Mouse (Mus musculus): ENCODE results near the gene Mad2l2. TPM values are rescaled to one million over a fixed set of nuclear protein-coding genes. Genes with fewer than 3 reads are reported as not detected.

Mad2l2 gene
- 8.2 and 9.5 TPM in 2 replicates for polyA plus RNA-seq (2012; rRNA removed)

DNA sequence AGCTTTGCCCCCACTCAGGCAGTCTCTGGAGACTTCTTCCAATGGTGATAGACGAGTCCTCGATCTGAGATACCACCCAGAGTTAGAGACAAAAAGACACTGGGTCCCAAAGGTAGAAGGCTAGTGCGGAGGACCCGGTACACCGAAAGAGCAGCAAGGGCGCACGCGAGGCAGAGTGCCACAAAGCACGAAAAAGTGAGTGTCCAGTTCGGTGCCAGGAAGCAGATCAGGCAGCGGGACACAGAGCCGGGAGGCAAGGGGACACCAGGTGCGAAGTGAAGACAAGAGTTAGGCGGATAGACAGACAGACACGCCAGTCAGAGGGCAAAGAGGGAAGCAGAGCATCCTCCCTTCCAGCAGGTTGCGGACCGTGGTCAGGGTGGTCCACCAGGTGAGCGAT lies at the start of gene Mad2l2:
TSS of gene Mad2l2 (plus strand) at position 252 of the 400 bp plus-strand sequence.

DNA sequence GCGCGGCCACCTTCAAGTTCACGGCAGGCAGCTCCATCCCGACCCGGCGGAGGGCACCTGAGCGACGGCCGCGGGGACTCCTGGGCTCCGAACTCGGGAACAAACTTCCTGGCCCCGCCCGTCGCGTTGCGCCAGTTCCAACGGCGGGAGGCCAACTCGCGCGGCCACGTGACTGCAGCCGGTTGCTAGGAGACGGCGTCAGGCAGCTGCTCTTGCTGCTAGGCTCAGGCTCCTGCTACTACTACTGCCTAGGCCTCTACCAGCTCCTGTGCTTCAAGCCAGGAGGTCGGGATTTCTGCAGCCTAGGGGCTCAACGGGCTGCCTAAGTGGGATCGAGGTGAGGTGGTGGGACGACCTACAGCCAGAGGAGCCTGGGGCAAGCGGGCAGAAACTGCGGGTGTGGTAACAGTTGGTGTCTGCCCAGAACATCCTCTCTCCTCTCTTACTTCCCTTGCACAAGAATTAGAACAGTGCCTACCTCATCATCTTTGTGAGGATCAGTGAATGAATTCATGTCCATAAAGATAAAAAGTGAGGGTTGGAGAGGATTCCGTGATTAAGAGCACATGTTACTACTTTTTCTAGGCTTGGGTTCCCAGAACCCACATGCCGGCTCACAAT lies 42.2 kb upstream of the Mad2l2 start, which contains the start of gene Agtrap:
TSS of gene Agtrap (minus strand) at position 125 of the 621 bp plus-strand sequence.

DNA sequence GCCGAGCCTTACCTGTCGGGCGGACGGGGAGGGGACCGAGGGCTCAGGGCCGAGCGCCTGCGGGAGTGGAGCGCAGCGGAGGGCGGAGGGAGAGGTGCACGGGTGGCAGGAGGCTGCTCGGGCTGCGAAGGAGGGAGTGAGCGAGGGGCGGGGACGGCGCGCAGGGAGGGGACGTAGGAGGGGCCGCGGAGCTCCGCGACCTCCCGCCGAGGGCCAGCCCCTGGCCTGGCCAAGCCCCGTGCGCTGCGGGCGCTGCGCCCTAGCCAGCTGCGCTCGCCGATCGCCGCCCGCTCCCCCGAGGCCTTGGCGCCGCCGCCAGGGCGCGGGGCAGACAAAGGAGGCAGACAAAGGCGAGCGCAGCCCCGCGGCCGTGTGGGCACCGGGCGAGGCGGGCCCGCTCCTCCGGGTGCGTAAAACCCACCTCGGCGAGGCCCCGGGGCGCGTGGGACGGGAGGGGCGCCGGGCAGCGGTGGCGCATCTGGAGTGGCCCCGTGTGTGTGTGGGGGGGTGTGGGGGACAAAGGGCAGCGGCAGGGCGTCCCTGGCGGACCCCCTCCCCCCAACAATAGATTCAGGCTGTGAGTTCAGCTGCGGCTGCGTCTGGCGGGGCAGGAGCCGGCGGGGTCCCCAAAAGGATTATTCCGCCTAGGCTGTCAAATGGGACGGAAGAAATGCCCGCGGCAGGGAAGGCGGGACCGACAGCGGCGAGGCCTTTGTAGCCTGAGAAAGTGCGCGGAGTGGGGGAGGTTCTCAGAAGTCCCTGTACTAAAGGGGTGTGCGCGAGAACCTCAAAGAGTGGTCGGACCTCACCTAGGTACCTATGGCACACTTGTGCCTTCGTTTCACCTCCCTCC lies 603 bp downstream of the Mad2l2 start, which contains the start of gene Draxin:
TSS of gene Draxin (minus strand) at position 138 of the 853 bp plus-strand sequence.

DNA sequence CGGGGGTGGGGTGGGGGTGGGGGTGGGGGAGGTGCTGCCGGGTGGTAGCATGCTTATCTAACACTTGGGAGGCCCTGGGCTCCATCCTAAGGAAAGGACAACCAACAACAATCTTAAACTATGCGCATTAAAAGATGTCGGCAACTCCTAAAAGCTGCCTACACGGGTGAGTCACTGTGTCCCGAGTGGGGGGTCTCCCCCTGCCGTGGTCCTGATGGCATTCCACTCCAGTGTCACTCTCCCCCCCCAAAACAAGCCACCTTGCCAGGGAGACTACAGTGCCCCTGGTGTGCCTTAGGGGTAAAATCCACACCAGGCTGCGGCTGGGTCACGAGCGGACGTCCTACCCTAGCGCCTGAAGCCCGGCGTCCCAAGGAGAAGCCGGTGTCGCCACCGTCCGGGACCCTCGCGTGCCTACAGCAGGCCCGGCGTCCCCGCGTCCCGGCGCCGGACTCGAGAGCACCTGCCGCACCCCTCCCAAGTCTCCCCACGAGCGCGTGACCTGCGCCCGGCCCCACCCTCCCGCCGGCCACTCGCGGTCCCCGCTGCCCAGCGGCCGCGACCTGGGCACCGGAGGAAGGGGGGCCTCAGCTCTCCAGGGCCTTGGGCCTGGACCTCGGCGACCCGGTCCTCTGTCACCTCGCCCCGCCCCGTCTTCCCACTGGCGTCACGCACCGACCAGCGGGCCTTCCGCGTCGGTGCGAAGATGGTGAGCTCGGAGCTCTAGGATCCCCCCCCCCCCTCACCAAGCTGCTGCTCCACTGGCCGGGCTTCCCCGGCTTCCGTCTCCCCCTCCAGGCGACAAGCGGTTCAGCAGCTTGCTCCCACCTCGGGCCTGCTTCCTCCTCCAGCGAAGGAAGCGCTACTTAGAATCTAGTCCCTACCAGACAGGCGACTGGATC lies 21.3 kb downstream of the Mad2l2 start, which contains the start of gene Fbxo6:
TSS of gene Fbxo6 (minus strand) at position 874 of the 902 bp plus-strand sequence.

DNA sequence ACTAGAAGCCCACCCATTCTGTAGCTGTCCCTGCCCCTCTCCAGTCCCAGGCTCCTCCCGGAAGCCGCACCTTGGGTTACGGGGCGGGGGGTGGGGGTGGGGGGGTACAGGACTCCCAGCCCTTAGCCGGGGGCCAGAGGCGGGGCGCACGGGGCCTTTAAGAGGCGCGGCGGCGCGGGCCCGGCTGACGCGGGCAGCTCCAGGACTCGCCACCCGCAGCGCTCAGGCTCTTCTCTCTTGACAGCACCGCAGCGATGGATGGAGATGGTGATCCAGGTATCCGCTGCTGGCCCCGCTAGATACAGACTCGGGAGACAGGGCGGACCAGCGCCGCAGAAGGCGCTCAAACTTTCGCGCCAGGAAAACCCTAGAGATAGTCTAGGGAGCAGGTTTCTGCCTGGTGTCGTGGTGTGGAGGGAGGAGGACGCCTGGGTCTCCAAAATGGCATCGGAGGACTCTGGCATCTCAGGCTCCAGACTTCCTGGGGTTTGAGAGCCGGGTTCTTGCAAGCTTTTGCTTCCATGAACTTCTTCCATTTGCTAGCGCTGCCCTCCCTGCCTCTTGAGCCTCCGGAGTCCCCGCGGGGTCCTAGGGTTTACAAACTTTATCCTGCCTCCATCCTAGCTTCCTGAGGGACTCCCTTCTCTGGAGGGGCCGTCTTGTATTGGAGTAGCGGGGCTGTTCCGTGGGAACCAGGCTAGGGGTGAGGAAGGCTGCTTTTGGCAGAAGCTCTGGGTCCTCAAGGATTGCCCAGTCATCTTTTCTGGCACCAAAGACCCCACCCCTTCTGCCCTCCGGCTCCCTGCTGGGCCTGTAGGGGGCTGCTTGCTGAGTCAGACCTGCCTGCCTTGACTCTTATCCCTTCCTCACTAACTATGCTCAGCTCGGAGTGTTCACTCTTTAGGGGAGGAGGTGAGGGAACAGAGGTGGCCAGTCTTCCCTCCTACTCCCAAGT lies 30.5 kb downstream of the Mad2l2 start, which contains the start of the genes Fbxo44 and Fbxo2:
TSS of gene Fbxo44 (minus strand) at position 47 of the 955 bp plus-strand sequence.
TSS of gene Fbxo2 (plus strand) at position 186 of the 955 bp plus-strand sequence.

Other genes with a start within 250 kb of the Mad2l2 start
- gene Mfn2, start 225.7 kb upstream of the Mad2l2 start, polyA plus RNA-seq (2012; rRNA removed): 7.7 and 8.6 TPM in 2 replicates
- 13.3 and 15.0 TPM in 2 replicates for gene Plod1, start 193.6 kb upstream of the Mad2l2 start, polyA plus RNA-seq (2012; rRNA removed)
- gene 2510039O18Rik, start 189.5 kb upstream of the Mad2l2 start, polyA plus RNA-seq (2012; rRNA removed): 15.9 and 18.1 TPM in 2 replicates
- not detected in 2 replicates for gene Nppb, start 144.6 kb upstream of the Mad2l2 start, polyA plus RNA-seq (2012; rRNA removed)
- 0.03 TPM in 1 of 2 replicates, not detected in the other for gene Nppa, start 129.7 kb upstream of the Mad2l2 start, polyA plus RNA-seq (2012; rRNA removed)
- gene Clcn6, start 91.6 kb upstream of the Mad2l2 start, polyA plus RNA-seq (2012; rRNA removed): 2.5 and 2.7 TPM in 2 replicates
- gene Mthfr, start 91.3 kb upstream of the Mad2l2 start, polyA plus RNA-seq (2012; rRNA removed): 9.1 and 10.2 TPM in 2 replicates
- 3.4 and 4.0 TPM in 2 replicates for gene Agtrap, start 42.4 kb upstream of the Mad2l2 start, polyA plus RNA-seq (2012; rRNA removed)
- 0.16 and 0.21 TPM in 2 replicates for gene Draxin, start 314 bp downstream of the Mad2l2 start, polyA plus RNA-seq (2012; rRNA removed)
- gene Fbxo6, start 21.8 kb downstream of the Mad2l2 start, polyA plus RNA-seq (2012; rRNA removed): 7.1 and 7.8 TPM in 2 replicates
- 1.0 and 1.1 TPM in 2 replicates for gene Fbxo44, start 30.1 kb downstream of the Mad2l2 start, polyA plus RNA-seq (2012; rRNA removed)
- 0.05 and 0.06 TPM in 2 replicates for gene Fbxo2, start 30.2 kb downstream of the Mad2l2 start, polyA plus RNA-seq (2012; rRNA removed)
- gene Disp3, start 157.6 kb downstream of the Mad2l2 start, polyA plus RNA-seq (2012; rRNA removed): 0.01 and 0.05 TPM in 2 replicates